In genomic region chr7:49132851-49133351, GRCm38 (mm10) we compare ENCODE assay signal across 8 mouse cellular contexts.
DNase-seq lines count a peak whose midpoint lies in the region; ATAC-seq lines count a peak whose summit lies in the region.

No protein-coding gene starts in this region.

- H3K36me3 ChIP-seq in embryonic facial prominence, embryonic 12.5 days, result no peaks in the 10 kb centered on the region
- H3K36me3 ChIP-seq in midbrain, embryonic 16.5 days (ENCODE audit: control insufficient read depth, insufficient read depth, low read length), result no peaks in the 10 kb centered on the region

- peak; percentile 36 for DNase-seq in 416B (ENCODE audit: low read depth)
- DNase-seq in adrenal gland, postnatal 25 days, result peak; percentile 62
- peak; percentile 63 to 87 for DNase-seq in heart, adult 18-20 months
- DNase-seq in kidney, adult 18-20 months, result peak; percentile 77
- DNase-seq in left cerebral cortex, postnatal 4 days, result peak; percentile 81
- DNase-seq in spleen, postnatal 36 days (ENCODE audit: low spot score in 2 of 2), result peak; percentile 31

- no peak overlapping the region for H3K27ac ChIP-seq in embryonic facial prominence, embryonic 12.5 days
- H3K27ac ChIP-seq in midbrain, embryonic 16.5 days (ENCODE audit: low read length), result no peak overlapping the region

- H3K4me2 ChIP-seq in embryonic facial prominence, embryonic 12.5 days (replicated peaks), result 0 out of 2 replicates have a peak overlapping the region, but pooled peaks have one; percentile 9
- H3K4me2 ChIP-seq in midbrain, embryonic 16.5 days (ENCODE audit: low read length), result no peak overlapping the region

- H3K9me3 ChIP-seq in embryonic facial prominence, embryonic 12.5 days, result no peaks in the 10 kb centered on the region
- no peaks in the 10 kb centered on the region for H3K9me3 ChIP-seq in midbrain, embryonic 16.5 days (replicated peaks; ENCODE audit: control insufficient read depth, low read length, poor library complexity, severe bottlenecking)

- WGBS in embryonic facial prominence, embryonic 12.5 days, result 33% methylated on average over 10 of the region's 10 CpGs
- WGBS in midbrain, embryonic 16.5 days, result 27% methylated on average over 10 of the region's 10 CpGs

- peak; percentile 19; the same call in 1 of the 2 replicates for ATAC-seq in embryonic facial prominence, embryonic 12.5 days (ENCODE audit: insufficient number of reproducible peaks, insufficient read depth, low FRiP score, low TSS enrichment)
- peak; percentile 76 for ATAC-seq in midbrain, embryonic 16.5 days

- no peaks in the 10 kb centered on the region for H3K4me1 ChIP-seq in embryonic facial prominence, embryonic 12.5 days
- no peaks in the 10 kb centered on the region; the same call in 1 of the 2 replicates for H3K4me1 ChIP-seq in midbrain, embryonic 16.5 days (ENCODE audit: control insufficient read depth, insufficient read depth, low read length)

- no peak overlapping the region for H3K4me3 ChIP-seq in embryonic facial prominence, embryonic 12.5 days
- H3K4me3 ChIP-seq in midbrain, embryonic 16.5 days (ENCODE audit: low read depth, low read length), result no peak overlapping the region

- no peak overlapping the region for H3K9ac ChIP-seq in embryonic facial prominence, embryonic 12.5 days
- H3K9ac ChIP-seq in midbrain, embryonic 16.5 days (ENCODE audit: low read depth, low read length), result no peak overlapping the region

- intact Hi-C loops in left cerebral cortex, postnatal 4 days (cut with DNase I), result loop anchor here (2.0 to 5.0 kb wide), 3 partner anchors 116 to 294 kb away; no protein-coding TSS in a partner anchor

- no peaks in the 10 kb centered on the region; the same call in 1 of the 2 replicates for H3K27me3 ChIP-seq in embryonic facial prominence, embryonic 12.5 days
- H3K27me3 ChIP-seq in midbrain, embryonic 16.5 days (ENCODE audit: control insufficient read depth, insufficient read depth, low read depth, low read length), result no peaks in the 10 kb centered on the region

Comparison
In these comparisons a context has a peak if more than half of its experiments do, and no peak if none do; other contexts are left out.
1. DNase-seq: peak in every context shown above with its lines; median percentile 81 in left cerebral cortex, postnatal 4 days; 77 in kidney, adult 18-20 months; 75 in heart, adult 18-20 months; 62 in adrenal gland, postnatal 25 days; 36 in 416B; 31 in spleen, postnatal 36 days.